25 mouse cellular contexts compared by ENCODE assay signal in genomic region chr3:35725096-35725495, GRCm38 (mm10).
"Had no signal": no experiment of that assay in that cellular context is flagged by ENCODE, and none has a peak within 500 bp of the region (broad histone marks: within the 10 kb centered on the region; RNA-seq: fewer than 3 reads in every experiment).

No protein-coding gene starts in this region.

- ATAC-seq: hindbrain, embryonic 16.5 days; inflammation-experienced regulatory T-cells, adult 6 months; intestine, embryonic 15.5 days; intestine, postnatal 0 days; liver, embryonic 12.5 days had no signal

- H3K36me3 ChIP-seq: heart, embryonic 10.5 days; heart, embryonic 12.5 days; hindbrain, embryonic 10.5 days; hindbrain, embryonic 12.5 days; intestine, embryonic 15.5 days; limb, embryonic 12.5 days; liver, embryonic 12.5 days had no signal

- H3K27me3 ChIP-seq: heart, embryonic 12.5 days; hindbrain, embryonic 12.5 days; intestine, embryonic 15.5 days; limb, embryonic 12.5 days; liver, embryonic 12.5 days had no signal

- DNase-seq: gastrocnemius, postnatal 25 days; heart, adult 18-20 months; heart, postnatal 10 days; heart, postnatal 4 days; kidney, adult 18-20 months; kidney, adult 8-10 months; kidney, postnatal 10 days; kidney, postnatal 25 days; kidney, postnatal 4 days; layer of hippocampus, adult 9-11 months; layer of hippocampus, postnatal 36 days; liver had no signal

- H3K4me1 ChIP-seq: heart, embryonic 10.5 days; heart, embryonic 12.5 days; hindbrain, embryonic 10.5 days had no signal

- H3K4me2 ChIP-seq: heart, embryonic 12.5 days; hindbrain, embryonic 12.5 days; hindbrain, embryonic 14.5 days; intestine, embryonic 15.5 days; limb, embryonic 12.5 days; liver, embryonic 12.5 days had no signal

- H3K4me3 ChIP-seq: heart, embryonic 10.5 days; heart, embryonic 12.5 days; hindbrain, embryonic 10.5 days; hindbrain, embryonic 12.5 days; intestine, embryonic 15.5 days; layer of hippocampus, adult 2 months; limb, embryonic 12.5 days; liver, embryonic 12.5 days had no signal

- H3K9ac ChIP-seq: heart, embryonic 12.5 days; hindbrain, embryonic 12.5 days; hindbrain, embryonic 14.5 days; intestine, embryonic 15.5 days; limb, embryonic 12.5 days; liver, embryonic 12.5 days; liver, embryonic 14.5 days had no signal

- H3K27ac ChIP-seq: heart, embryonic 10.5 days; hindbrain, embryonic 10.5 days; hindbrain, embryonic 12.5 days; hindbrain, embryonic 14.5 days; intestine, embryonic 15.5 days; layer of hippocampus, adult 2 months; limb, embryonic 12.5 days; liver, embryonic 12.5 days; liver, embryonic 14.5 days had no signal

- H3K9me3 ChIP-seq: heart, embryonic 10.5 days; hindbrain, embryonic 10.5 days; hindbrain, embryonic 12.5 days; intestine, embryonic 15.5 days; limb, embryonic 12.5 days; liver, embryonic 12.5 days had no signal
